Mouse (Mus musculus) MEL (cell line): ENCODE measurements around the gene St6galnac3.

Experiments
- CTCF ChIP-seq, 3 experiments: IDR thresholded peaks in 2 of 3; conservative IDR thresholded peaks in 1 of 3; 2 replicates each; pipeline ENCODE4 v1.5.1; 2011 to 2012; ENCODE audit warnings: low read length in 3 of 3, low read depth in 2 of 3, mild to moderate bottlenecking in 2 of 3, improper control_type of control experiment in 1 of 3, inconsistent platforms in 1 of 3, mixed read lengths in 1 of 3, moderate library complexity in 1 of 3; ENCODE audit not compliant: control insufficient read depth in 1 of 3, insufficient read depth in 1 of 3, poor library complexity in 1 of 3, severe bottlenecking in 1 of 3
- EP300 ChIP-seq, 2 experiments: IDR thresholded peaks; 2 replicates each; pipeline ENCODE4 v1.6.1; 2011; ENCODE audit warnings: improper control_type of control experiment in 2 of 2, low read length in 2 of 2, low read depth in 1 of 2, mild to moderate bottlenecking in 1 of 2
- GABPA ChIP-seq: IDR thresholded peaks from 2 replicates; pipeline ENCODE4 v1.6.1; 2012; ENCODE audit warnings: low read depth, mild to moderate bottlenecking, inconsistent platforms, low read length, improper control_type of control experiment, moderate library complexity
- GATA1 ChIP-seq: IDR thresholded peaks from 2 replicates; pipeline ENCODE4 v1.6.1; 2011; ENCODE audit warnings: low read depth, low read length, improper control_type of control experiment
- NRF1 ChIP-seq: IDR thresholded peaks from 2 replicates; pipeline ENCODE4 v1.6.1; 2014; ENCODE audit warnings: low read depth, mild to moderate bottlenecking, inconsistent platforms, low read length, improper control_type of control experiment, moderate library complexity; ENCODE audit not compliant: poor library complexity, insufficient read depth, severe bottlenecking
- POLR2A ChIP-seq, 2 experiments: IDR thresholded peaks; 2 replicates each; pipeline ENCODE4 v1.6.1; 2011 to 2012; ENCODE audit warnings: low read length in 2 of 2, mild to moderate bottlenecking in 2 of 2, control low read depth in 1 of 2, improper control_type of control experiment in 1 of 2, low read depth in 1 of 2, moderate library complexity in 1 of 2; ENCODE audit not compliant: control insufficient read depth in 1 of 2, insufficient read depth in 1 of 2, poor library complexity in 1 of 2
- SIN3A ChIP-seq: IDR thresholded peaks from 2 replicates; pipeline ENCODE4 v1.6.1; 2012; ENCODE audit warnings: low read length, improper control_type of control experiment, inconsistent platforms
- TAL1 ChIP-seq: IDR thresholded peaks from 2 replicates; pipeline ENCODE4 v1.6.1; 2012; ENCODE audit warnings: mild to moderate bottlenecking, inconsistent platforms, low read length, moderate library complexity, mixed read lengths
- TBP ChIP-seq: IDR thresholded peaks from 2 replicates; pipeline ENCODE4 v1.8.0; 2011; ENCODE audit warnings: low read depth, low read length, improper control_type of control experiment

DNA sequence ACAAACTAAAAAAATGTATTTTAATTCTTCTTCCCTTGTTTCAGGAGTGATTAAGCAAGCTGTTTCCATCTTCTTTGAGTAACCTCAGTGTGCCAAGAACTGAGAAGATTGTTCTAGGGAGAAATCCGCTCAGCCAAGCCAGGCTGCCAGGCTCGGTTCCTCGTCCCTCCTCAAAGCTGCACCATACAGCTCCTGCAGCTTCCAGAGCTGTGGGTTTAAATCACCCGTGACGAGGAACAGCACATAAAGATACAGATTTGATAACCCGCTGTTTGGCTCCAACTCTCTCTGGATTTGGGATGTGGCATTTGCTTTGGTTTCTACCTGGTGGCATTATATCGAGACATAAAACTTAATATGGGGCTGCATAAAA lies 303.1 kb downstream of the St6galnac3 start:
- TF ChIP-seq TBP (no peak), CTCF (IDR thresholded peaks at IDR 0.05 in 2 of 3, conservative IDR thresholded peaks at IDR 0.05 in 1 of 3; ENCODE audit: control insufficient read depth in 1 of 3, insufficient read depth in 1 of 3, low read depth in 2 of 3, low read length in 3 of 3, poor library complexity in 1 of 3, severe bottlenecking in 1 of 3) (no peak), GATA1 (no peak), EP300 (IDR thresholded peaks at IDR 0.05; ENCODE audit: low read depth in 1 of 2, low read length in 2 of 2) (no peak), SIN3A (no peak), POLR2A (IDR thresholded peaks at IDR 0.05; ENCODE audit: control insufficient read depth in 1 of 2, insufficient read depth in 1 of 2, low read depth in 1 of 2, low read length in 2 of 2, poor library complexity in 1 of 2) (no peak), GABPA (no peak), TAL1 (no peak), NRF1 (no peak)
